Mouse (Mus musculus) lung, postnatal 0 days (tissue): ENCODE results near the gene Noxred1.

Source experiments
- CTCF ChIP-seq: IDR thresholded peaks from 2 replicates; pipeline ENCODE4 v1.5.1; 2016; ENCODE audit warnings: antibody characterized with exemption, mild to moderate bottlenecking
- EP300 ChIP-seq: IDR thresholded peaks from 2 replicates; pipeline ENCODE4 v1.6.1; 2016; ENCODE audit warnings: antibody characterized with exemption, mild to moderate bottlenecking, control low read depth

DNA sequence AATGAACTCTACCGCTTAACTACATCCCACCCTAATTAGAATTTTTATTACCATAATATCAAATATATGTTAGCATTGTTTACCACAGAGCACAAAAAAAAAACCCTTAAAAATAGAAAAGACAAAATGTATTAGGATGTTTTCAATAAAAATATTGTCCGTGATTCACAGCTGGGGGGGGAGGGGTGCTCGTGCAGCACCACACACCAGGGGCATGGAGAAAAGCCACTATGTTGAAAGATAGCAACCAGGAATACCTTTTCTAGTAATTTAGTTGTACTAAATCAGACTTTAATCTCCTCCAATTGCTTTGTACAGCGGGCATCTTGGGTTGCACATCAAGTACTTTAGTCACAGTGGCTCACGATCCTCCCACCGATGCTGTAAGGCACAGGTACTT is 39.7 kb downstream of the Noxred1 start:
- no peak for TF ChIP-seq CTCF
- TF ChIP-seq EP300 = no peak
